Mouse (Mus musculus): Measurements from ENCODE around the gene Magix.

The Magix gene

DNA sequence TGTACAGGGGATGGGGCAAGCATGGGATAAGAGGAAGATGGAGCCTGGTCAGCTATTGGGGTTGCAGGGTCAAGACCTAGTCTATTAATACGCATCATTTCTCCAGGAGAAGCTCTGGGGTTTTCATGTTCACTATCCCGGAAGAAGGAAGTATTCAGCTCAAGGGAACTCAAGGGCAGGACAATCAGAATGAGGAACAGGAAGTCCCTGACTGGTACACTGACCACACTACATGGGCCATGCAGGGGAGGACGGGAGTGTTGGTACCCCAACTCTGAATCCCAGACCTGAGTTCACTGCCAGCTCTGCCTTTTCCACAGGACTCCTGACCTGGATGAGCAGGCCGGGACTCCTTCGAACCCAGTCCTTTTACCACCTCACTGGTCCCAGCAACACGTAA, 48.5 kb downstream of the Magix start:
- DNase-seq (ENCODE audit: low spot score), result no peak
